Mouse (Mus musculus) WW6 (cell line): ENCODE results near the gene Commd9.
A peak's percentile ranks its signal among the peaks of the same experiment; 100 is the strongest.

ENCODE experiments used
- DNase-seq: peaks from one replicate; pipeline ENCODE4 v3.0.0-alpha.2; 2013; ENCODE audit warnings: low read depth, low spot score

Commd9 gene

DNA sequence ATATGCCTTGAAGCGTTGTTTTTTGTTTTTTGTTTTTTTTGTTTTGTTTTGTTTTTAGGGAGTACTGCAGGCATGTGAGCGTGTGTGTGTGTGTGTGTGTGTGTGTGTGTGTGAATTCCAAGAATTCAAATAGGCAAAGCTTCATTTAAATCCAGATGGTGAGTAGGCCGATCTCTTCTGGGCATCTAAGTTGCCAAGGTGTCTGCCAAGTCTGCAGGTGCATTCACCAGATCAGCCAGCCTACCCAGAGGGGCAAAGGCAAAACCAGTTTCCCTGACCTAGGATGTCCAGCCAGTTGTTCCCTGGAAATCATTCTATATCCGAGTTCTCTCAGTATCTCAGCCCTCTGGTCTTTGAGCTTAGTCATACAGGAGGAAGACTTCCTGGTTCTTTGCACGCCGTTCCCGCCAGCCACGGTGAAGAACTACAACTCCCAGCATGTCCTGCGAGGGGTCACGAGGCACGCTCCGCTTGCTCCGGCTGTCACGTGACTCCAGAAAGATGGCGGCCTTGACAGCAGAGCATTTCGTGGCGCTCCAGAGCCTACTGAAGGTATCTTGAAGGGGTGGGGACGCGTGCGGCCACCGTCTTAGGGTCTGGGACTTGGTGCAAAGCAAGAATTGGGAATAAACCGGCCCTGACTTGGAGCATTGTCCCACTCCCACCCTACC is at the start of gene Commd9:
Gene Commd9, plus strand, starts transcription at position 480 of the 671 bp plus-strand sequence.
- peak; percentile 57 for DNase-seq

DNA sequence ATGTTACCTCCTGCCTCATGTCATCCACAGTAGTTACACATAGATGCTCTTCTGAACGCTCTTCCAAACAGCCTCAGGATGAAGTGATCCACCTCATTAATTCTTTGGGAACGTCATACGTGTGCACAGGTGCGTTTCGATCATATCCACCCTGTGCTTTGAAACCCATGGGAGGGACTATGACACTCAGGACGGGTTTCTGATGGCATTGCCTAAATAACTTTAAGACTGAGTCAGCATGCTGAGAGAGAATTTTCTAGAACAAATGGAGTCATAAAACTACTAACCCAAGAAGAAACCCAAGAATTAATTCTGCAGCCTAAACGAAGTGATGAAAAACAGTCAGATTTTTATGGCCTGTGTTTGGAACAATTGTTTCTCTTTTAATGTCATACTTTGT is 43.3 kb upstream of the Commd9 start:
- no peak for DNase-seq

DNA sequence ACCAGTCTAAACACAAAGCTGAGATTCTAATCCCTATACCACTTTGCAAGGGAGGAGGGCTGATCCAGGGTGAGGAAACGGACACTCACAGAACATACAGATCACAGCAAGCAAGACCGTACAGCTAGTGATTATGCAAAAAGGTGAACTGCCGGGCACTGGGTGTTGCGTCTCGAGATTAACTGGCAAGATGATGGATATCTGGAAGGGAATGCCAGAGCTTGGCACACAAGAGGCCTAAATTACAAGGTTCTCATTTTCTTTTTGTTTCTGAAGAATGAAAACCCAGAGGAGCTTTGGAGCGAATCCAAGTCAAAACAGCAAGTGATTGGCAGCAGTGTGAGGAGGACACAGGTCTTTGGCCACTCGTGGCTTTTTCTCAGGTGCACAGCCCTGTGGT is 31.3 kb upstream of the Commd9 start:
- no peak for DNase-seq

DNA sequence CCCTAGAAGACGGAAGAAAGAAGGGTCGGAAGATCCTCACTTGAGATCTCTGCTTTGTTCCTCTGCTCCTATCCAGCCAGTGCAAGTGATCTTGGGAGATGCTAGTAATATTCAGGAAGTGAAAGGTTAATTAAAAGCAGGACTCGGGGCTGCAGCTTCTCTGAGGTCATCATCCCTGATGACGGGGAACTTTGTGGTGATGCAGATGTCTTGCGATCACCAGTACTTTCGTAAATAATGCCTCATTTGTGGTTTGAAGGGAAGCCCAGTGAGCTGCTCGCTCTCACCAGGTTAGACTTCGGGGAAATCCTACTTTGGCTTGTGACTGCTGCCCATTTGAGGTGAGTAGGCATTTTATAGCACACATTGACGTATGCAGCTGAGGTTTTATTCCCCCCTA is 29.9 kb upstream of the Commd9 start:
- DNase-seq = no peak

DNA sequence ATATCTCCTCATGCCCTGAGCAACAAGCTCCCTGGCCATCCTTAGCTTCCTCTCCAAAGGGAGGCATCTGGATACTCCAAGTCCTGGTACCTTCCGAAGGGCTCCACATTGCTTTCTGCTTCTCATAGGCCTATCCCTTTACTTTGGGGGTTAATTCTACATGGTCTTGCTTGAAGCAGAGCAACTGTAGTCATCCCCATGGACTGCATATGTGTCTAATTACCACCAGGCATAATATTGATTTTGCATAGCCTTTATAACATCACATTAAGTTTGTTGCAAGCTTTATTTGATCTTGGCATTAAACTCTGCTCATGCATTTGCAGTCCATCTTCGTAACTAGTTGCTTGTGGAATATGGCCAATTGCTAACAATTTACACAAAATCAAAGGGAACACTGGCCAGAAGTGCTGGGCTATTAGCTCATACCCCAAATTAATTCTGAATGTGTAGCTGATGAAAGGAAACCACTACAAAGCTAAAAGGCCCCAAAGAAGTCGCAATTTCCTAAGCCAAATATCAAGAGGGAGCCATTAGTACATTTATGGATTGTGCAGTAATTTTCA is 25.0 kb upstream of the Commd9 start:
- DNase-seq = no peak

DNA sequence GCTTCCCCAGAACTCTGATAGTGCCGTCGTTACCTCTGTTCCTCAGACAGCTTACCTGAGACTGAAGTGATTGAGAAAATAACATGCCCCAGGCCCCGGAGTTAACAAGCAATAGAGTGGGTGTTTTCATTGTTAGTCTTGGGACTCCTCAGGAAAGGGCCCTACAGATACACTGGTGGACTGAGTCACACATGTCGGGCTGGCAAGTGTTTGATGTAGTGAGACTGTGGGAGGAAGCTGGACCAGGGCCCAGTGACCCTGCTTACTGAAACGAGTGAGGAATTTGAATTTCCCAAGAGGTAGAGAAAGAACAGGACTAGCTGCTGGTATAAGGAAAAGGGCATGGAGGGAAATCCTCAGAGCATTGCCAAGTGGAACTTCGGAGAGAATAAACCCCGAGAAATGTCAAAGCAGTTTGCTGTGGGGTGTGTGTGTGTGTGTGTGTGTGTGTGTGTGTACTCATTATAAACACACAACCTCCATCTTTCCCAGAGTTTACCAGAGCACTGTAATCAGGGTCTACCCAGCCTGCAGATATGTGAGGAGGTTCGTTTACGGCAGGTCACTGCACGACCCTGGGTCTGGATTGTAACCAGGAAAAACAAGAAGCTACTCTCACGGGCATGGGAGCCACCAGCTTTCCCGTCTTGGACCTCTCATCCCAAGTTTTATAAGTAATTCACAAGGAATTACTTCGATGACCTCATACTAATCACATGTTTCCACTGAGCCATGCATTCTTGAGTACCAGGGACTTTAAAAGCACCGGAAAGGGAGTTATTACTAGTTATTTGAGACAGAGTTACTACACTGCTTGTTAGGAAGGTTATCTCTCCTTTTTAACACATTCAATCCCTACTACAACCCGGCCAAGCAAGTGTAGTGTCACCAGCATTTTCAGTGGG is 23.6 kb upstream of the Commd9 start:
- no peak for DNase-seq

DNA sequence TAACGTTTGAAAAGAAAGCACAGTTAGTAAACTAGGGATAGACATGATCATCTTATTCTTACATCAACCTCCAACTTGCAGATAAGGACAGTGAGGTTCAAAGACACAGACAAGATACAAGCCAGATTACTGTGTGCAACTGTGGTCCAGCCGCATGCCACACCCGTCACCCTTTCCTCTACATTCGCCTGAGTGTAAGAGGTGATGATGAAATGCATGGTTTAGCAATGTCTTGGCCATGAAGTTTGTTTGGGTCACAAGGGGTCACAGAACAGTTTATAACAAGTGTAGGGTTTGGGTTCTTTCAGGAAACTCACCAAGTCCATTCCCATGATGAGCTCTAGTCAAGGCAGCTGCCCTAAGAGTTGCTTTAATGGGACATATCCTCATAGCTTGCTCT is 17.4 kb upstream of the Commd9 start:
- DNase-seq = no peak

DNA sequence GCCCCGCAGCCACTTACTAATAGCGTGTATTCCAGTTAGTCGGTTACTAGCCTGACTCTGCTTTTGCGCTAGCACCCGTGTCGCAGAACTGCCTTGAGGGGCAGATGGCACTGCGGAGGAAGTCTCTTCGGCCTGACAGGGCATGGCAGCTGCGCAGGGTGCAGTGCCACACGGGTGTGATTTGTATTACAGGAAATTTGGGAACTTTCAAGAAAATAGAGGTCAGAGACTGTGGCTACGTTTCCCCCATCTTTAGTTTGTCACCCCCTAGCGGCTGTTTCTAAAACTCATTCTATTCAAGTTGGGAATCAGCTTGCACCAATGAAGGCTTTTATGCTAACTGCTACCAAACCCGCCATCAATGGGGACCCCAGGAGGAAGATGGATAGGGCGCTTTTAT is 14.9 kb upstream of the Commd9 start:
- DNase-seq = peak; percentile 18

DNA sequence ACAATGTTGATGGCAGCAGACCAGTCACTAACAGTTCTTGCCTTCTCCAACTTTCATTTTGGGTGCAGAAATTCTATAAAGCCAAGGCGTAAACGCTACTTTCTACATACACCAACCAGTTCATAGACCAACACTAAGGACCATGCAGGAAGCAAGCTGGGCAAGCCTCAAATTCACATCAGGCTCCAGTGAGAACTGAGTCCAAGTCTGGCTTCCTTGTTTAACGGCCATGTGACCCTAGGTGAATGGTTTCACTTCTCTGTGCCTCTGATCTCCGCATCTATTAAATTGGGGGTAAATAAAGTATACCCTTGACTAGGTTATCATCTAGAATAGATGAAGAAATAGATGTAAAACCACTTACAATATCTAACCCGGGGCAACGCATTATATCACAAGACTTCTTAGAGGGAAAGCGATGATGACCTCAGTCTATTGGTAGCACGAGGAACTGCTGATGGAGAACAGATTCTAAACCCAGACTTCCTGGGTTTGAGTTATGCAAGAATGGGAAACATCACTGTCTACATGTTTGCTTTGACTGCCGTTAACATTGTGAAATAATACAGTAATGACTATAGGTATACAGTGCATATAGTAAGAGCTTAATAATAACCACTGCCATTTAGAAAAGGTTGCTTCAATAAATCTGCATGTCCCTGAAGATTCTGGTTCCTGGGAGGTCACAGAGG is 4.4 kb upstream of the Commd9 start:
- DNase-seq = no peak

DNA sequence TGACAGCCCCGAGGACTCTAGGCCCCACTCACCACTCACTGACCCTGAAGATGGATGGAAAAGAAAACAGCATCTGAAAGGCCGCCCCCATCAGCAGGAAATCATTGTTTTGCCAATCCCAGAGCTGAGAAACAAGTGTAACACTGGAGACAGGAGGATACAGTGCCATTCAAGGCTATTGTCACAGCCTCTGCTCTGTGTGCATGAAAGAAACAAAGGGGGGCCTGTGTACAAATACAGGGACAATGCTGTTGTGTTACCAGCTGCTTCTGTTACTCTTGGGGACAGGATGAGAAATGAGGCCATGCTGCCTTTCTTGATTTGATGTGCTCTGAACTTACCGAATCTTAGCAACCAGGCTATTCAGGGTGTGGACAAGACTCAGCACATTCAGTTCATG is 3.0 kb upstream of the Commd9 start, which contains the start of gene Prr5l:
Gene Prr5l, minus strand, starts transcription at position 30 of the 400 bp plus-strand sequence.
- no peak for DNase-seq

DNA sequence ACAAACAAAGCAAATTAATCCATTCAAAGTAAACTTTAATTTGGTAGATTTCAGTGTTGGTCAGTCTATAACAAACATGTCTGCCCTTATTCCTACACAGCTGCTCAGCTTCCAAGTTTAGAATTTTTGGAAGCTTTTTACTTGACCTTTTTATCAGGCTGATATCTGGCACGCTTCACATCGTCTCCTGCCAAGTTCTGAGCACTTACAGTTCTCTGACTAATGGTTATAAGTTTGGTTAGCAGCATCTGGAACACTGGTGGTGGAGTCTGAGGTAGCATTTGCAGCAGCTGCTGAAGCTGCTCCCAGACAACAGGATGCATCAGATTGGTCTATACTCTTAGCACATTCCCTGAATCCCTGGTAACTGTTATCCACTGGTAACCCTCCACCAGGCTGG is 1.8 kb upstream of the Commd9 start:
- no peak for DNase-seq

DNA sequence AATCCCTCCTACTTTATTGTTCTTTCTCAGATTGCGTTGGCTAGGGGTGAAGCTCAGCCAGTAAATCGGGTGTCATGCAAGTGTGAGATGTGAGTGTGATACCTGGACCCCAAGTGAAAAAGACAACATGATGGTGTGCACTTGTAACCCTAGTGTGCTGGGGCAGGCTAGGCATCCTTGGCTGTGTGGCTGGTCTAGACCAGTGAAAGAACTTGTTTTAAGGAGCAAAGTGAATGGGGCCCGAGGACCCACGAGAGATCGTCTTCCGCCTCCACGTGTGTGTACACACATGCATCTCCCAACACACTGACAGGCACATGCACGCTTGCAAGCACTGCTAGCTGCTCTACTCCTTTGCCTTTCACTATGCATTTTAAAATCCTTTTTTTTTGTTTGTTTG is 2.8 kb downstream of the Commd9 start:
- no peak for DNase-seq

DNA sequence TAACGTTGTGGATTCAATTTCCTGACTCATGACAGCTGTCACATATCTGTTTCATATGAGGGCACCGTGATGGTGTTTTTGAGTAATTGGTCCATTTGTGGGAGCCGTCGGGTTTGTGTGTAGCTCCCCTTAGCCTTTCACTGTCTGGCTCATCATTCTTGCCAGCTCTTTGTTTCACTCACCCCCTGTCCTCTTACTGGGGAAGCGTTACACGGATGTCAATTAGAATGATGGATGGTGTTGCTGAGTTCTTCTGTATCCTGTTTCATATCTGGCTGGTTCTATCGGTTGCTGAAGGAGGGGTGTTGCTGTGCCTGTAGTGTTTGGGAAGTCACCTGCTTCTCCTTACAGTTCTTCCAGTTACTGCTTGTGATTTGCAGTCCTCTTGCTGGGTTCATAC is 5.1 kb downstream of the Commd9 start:
- no peak for DNase-seq

DNA sequence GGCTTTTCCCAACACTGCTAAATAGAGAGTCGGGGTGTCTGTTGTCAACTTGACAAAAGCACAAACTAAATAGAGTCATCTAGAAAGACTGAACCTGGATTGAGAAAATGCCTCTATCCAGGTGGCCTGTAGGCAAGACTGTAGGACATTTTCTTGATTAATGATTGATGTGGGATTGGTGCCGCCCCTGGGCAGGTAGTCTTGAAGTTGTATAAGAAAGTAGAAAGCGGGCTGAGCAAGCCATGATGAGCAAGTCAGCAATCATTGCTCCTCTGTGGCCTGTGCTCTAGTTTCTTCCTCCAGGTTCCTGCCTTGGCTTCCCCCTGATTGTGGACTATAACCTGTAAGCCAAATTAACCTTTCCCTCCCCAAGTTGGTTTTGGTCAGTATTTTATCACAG is 8.1 kb downstream of the Commd9 start:
- no peak for DNase-seq

DNA sequence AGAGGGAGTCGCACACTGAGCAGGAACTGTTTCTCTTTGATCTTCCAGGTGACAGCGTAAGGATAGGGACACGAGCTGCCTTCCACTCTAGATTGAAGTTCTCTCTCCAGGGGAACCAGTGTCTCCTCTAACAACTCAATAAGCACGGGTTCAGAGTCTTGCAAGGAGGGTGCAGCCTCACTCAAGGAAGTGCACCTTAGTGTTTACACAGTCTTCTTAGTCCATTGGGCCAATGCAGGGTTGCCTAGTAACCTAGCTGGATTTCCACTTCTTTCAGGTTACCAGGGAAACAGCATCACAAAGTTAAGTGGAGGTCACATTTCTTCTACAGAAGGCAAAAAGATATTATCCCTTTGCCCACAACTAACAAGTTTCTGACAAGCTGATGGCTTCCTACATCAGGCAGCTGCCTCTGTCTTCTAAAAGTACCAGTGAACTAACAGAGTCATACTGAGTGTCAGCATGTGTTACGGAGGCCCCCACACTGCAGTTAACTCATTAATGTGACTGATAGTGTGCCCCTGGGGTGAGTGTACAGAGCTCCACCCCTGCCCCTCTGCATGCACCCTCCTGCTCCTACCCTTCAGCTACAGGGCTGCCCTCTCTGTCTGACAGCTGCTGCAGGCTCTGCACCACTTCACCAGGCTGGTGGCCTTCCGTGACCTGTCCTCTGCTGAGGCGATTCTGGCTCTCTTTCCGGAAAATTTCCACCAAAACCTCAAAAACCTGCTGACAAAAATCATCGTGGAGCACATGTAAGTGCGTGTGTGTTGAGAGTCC is 10.6 kb downstream of the Commd9 start:
- no peak for DNase-seq

DNA sequence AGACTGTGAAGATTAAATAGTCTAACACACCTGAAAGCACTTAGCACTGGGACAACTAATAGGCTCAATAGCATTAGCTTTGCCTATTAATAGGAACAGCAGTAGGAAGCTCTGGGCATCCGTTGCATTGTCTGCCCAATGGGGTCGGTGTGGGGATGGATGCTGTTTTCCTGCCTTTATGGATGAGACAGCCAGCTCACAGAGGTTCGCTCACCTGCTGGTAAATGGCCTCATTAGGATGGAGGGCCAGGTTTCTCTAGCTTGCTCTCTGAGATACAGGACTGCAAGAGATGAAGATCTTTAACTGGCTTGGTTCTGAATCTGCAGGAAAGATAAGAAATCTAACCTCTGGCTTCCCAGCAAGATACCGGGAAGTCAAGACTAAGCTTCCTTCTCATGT is 16.1 kb downstream of the Commd9 start:
- no peak for DNase-seq

DNA sequence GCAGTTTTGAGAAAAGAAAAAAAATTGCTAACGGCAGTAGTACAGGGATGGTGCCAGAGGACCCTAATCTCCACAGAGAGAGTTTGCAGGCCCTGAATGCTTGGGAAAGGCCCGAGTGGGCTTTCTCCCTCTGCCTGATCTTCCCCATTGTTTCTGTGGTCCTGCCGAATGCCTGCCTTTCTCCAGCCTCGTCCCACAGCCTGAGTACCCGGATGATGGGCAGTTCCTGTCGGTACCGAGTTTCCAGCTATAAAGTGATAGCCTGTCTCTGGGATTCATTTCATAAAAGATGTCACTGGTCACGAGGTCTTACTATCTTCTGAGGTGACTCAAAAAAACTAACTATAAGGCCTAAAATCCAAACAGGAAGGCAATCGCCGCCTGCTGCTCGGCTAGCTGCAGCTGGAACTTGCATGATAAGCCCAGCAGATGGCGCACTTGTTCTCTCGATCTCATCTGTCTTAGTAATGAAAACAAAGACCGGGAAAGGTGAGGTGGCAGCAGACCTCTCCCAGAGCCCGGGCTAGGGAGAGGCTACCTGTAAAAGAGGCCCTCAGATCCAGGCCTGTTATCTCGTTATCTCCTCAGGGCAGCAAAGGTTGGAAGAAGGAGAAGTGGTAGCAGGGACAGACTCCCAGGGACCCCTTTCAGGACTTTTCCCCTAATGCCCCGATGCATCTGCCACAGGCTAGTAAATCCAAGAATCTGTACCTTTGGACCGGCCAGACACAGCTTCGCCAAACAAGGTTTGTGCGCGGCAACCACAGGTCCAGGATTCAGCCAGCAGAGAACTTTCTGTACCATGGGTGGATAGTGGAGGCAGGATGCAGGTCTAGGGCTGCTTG is 19.7 kb downstream of the Commd9 start:
- DNase-seq = peak; percentile 73

DNA sequence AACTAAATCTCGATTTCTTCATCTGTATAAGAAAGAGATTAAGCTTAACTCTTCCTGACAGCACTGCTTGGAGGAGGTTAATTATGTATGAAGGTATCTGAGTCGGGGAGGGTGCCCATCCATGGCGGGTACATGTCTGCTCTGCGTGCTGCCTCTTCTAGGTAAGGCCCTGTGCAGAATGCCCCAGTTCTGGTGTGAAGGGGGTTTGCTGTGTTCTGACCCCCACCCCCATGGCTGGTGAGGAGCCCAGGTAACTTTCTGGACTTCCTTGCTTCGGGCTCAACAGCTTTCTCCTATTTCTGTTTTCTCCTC is 20.3 kb downstream of the Commd9 start:
- DNase-seq = no peak

DNA sequence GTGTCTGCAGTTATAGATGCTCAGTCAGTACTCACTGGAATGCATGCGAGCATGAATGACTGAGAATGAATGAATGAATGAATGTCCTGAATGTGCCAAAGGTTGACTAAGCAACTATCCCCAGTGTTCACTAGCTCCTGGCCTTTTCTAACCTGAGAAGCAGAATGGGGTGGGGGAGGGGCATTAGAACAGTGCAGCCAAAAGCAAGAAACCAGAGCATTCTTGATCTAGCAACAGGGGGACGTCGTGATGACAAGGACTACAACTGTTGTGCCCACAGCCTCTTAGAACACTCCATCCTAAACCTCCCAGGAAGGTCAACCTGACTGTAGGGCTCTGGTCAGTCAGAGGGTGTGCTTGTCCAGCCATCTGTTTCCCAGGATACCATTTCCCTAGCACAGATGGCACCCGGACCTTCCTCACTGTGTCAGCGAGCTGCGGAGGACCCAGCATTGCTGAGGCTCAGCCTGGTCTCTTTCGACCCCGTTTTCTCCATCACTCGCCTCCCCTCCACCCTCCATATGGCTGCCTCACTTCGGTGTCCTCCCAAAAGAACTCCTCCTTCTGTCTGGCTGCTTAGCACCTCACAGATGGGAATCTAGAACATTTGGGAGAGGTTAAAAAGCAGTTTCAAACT is 21.5 kb downstream of the Commd9 start:
- no peak for DNase-seq

DNA sequence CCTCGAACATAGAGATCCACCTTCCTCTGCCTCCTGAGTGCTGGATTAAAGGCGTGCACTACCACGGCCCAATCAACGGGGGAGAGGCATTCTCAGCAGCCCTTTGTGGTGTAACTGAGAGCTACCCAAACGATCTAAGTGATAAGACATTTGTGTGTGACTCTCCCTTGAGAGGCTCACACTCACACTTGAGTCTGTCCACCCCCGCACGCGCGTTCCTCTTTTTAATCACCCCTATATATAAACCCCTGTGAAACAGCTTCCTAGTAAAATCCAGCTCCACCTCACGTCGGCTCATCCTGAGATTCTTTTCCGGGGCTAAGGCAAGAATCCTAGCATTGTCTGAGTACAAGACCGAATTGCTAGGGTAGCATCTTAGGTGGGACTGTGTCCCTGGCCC is 22.7 kb downstream of the Commd9 start:
- DNase-seq = no peak
